Mouse (Mus musculus) kidney, postnatal 10 days (tissue): ENCODE measurements at regions not wholly inside any gene's neighbourhood (a gene's known extent, or its start where the extent isn't known, plus 50 kb on each side); places are given as distances from the start of the nearest gene placed in this dataset.

Source experiments
- DNase-seq: peaks from one replicate; pipeline ENCODE4 v3.0.0; 2021; ENCODE audit warnings: mixed read lengths

DNA sequence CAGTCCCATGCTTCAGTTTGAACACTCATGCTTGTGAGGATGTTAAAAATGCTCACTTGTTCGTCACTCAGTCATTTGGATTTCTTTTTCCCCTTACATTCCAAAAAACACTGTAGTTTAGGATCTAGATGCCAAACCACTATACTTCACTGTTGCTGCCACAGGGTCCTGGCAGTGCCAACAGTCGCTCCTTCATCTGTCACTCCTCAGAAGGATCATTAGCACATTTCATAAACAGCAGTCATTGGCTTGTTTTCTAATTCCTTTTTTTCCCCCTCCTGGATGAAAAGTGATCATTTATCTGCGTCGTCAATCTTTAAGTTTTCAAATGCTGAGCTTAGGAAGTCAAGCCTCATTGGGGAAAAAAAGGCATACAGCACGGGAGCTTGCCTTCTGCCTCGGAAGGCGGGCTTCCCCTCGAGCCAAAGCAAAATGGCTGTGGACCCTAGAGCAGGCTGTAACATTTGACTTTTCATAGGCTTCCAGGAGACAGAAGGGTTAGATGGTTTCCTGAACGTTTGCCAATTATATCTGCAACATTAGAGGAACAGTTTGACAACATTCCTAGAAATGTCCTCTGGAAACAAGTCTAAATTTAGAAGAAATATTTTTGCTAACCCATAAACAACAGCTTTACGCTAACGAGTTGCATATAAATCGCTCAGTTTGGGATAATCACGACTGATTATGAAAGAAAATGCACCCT lies 95.6 kb upstream of the Fat1 start:
- no peak for DNase-seq

- DNase-seq: no peak
Measured at GRCm38 (mm10) chr8:44840646-44841045, 94.6 kb upstream of the Fat1 start.

- DNase-seq: no peak
Measured at GRCm38 (mm10) chr8:44844362-44844761, 90.9 kb upstream of the Fat1 start.

- DNase-seq: no peak
Measured at GRCm38 (mm10) chr8:44852223-44852622, 83.0 kb upstream of the Fat1 start.

- DNase-seq: no peak
Measured at GRCm38 (mm10) chr8:44855115-44855514, 80.1 kb upstream of the Fat1 start.

- no peak for DNase-seq
Measured at GRCm38 (mm10) chr8:44867202-44867601, 68.0 kb upstream of the Fat1 start.

GRCm38 (mm10) chr8:44867666-44868065 lies 67.6 kb upstream of the Fat1 start:
- no peak for DNase-seq

- DNase-seq: peak; percentile 12
Measured at GRCm38 (mm10) chr8:44877066-44877465, 58.2 kb upstream of the Fat1 start.

GRCm38 (mm10) chr8:44878208-44878607 lies 57.0 kb upstream of the Fat1 start:
- DNase-seq: no peak

DNA sequence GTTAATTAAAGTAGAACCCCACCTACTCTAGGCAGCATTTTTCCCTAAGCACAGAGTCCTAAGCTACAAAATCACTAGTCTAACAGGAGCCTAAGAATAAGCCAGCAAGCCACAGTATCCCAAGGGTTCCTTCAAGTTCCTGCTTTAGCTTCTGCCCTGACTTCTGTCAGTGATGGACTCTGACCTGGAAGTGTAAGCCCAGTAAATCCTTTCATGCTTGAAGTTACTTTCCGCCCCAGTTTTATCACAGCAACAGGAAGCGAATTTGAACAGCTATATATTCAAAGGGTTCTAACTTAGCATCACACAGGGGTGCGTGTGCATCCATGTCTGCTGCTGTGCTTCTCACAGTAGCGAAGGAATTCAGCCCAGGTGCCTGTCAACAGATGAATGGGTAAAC lies 56.1 kb upstream of the Fat1 start:
- no peak for DNase-seq

DNA sequence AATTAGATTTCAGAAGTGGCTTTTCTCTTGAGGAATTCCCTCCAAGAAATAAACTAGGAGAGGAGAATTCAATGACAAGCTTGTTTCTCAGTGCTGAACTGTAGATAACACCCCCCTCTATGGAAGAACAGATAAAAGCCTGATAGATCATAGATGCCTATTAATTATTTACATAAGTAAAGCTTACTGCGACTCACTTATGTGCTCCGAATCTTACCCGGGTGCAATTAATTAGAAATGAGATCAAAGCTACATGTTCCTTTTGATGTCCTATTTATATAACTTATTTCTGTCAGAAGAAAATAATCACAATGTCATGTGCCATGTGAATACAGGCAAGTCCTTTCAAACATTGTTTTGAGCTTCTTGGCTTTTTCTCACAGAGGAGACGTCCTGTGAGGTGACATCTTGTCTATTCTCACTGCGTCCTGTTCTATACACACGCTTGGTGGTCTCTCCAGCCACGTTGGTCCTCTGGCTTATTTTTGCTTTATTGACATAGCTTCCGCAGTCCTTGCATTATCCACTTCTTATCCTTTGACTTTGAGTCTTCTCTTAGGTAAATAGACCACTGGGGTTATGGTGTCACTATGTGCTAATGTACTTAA lies 50.7 kb upstream of the Fat1 start:
- no peak for DNase-seq
